Mouse (Mus musculus): Measurements from ENCODE around the gene Chd5.

Gene Chd5

GRCm38 (mm10) chr4:152318517-152319234 lies 19.8 kb upstream of the Chd5 start, which contains the start of gene Rnf207:
Gene Rnf207 (minus strand): TSS chr4:152318993.
- no peak for DNase-seq (ENCODE audit: low spot score)

DNA sequence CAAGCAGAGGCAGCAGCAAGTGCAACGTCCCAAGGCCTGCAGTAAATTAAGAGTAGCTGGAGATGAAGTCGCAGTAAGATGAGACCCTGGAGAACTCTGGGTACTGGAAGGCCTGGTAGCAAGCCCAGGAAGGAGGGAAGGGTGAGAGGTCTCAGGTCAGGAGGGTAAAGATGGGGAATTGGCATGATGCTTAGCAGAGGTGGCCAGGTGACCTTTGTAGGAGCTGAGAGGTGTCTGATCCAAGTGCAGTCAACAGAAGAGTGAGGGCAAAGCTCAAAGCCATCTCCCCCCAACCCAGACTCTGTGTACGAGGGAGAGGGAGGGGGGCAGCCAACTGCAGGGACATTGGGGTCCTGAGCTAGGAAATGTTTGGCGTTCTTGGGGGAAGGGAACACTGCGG lies 17.0 kb upstream of the Chd5 start:
- no peak for DNase-seq (ENCODE audit: low spot score)

DNA sequence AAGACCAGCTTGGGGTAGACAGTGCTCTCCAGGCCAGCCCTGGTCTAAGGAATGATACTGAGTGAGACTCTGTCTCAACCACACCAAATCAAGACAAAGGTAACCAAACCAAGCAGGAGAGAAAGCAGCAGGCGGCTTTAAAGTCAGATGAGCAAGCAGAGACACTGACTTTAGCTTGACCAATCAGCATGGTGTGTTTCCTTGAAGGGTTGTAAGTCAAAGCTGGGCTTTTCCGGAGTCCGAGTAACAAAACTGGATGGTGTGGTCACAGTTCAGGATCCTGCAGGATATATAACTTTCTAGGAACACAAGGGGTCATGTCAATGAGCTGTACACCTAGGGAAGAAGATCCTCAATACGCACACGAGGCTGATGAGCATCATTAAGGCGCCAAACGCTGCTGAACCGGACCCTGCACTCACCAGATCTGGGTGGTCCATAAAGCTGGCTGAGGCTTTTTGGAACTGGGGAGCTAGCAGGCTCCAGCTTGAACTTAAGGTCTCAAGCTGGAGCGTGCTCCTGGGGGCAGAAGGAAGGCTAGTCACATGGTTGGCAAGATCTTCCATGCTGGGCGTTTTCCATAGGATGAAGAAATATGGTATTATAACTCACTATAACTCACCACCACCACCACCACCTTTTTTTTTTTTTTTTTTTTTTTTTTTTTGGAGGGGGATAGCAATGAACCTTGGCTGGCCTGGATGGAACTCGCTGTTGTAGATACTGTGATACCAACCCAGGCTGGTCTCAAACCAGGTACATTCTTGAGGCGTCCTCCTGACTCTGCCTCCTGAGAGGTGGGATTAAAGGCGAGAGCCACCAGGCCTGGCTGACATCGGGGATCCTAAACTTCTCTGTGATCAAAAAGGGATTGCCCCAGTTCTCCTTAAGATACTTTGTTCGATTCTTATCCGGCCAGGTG lies 13.5 kb upstream of the Chd5 start:
- DNase-seq (ENCODE audit: low spot score) = no peak

DNA sequence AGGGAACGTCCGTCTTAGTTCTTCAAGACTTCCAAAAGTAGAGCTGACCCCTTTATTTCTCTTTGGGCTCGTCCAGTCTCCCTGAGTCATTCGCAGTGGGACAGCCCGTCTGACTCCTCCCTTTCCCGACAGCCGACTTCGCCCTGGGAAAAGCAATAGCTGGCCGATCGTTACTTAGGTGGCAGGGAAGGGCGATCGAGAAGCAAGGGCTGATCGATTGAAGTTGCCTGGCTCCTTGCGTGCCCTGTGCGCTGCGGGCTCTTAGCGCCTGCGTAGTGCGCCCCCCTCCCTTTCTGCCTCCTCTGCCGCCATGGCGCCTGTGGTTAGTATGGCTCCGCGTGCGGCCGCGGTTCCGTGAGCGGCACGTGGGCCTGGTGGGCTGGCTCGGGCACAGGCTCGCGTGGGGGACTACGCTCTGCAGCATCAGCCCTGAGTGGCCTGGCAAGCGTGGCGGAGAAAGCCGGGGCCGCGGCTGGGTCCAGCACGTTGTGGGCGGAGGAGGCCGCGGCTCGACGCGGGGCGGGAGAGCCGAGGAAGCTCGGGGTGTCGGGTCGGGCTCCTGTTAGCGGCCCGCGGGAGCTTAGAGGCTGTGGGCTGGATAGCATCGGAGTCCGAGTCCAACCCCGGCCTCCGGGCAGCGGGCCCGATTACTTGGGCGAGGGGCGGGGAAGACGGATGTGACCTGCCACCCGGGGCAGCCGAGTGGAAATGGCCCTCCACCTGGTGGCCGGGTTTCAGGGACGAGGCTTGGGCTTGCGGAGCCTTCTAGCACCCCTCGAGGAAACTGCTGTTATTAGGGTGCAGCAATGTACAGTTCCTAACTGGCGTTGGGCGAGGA lies 12.7 kb upstream of the Chd5 start, which contains the start of gene Rpl22:
Gene Rpl22 (plus strand): TSS at position 169 of the 838 bp plus-strand sequence.
- DNase-seq (ENCODE audit: low spot score) = peak; percentile 93

DNA sequence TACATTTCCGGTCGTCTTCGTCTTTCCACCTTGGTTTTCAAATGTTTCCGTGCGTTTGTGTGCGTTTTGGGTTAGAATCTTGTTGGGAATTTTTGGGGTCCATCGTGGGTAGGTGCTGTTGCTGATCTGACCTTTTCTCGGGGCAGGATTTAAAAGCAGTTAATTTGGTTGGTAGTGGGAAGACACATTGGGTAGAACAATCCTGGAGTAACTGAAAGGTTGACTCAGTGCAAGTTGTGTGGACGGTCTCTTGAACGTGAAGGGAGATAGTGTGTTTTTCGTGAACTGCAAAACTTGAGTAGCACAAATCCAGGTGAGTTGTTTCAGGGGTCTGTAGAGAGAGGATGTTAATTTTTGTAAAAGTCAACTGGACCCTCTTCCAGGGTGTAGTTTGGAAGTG lies 11.9 kb upstream of the Chd5 start:
- DNase-seq (ENCODE audit: low spot score) = no peak

DNA sequence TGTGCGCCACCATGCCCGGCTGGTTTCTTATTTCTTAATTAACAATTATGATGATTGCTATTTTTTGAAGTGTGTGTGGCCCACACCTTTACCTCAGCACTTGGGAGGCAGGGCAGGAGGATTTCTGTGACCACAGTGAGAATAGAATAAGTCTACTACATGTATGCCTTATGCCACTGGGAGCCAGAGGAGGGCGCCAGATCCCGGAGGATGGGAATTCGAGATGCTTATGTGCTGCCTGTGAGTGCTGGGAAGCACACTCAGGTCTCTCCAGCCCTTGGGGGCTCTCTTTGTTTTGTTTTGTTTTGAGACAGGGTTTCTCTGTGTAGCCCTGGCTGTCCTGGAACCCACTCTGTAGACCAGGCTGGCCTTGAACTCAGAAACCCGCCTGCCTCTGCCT lies 9.8 kb upstream of the Chd5 start:
- no peak for DNase-seq (ENCODE audit: low spot score)

GRCm38 (mm10) chr4:152332952-152333351 lies 5.5 kb upstream of the Chd5 start:
- no peak for DNase-seq (ENCODE audit: low spot score)

- DNase-seq (ENCODE audit: low spot score) = no peak
Measured at GRCm38 (mm10) chr4:152333587-152333986, 4.9 kb upstream of the Chd5 start.

DNA sequence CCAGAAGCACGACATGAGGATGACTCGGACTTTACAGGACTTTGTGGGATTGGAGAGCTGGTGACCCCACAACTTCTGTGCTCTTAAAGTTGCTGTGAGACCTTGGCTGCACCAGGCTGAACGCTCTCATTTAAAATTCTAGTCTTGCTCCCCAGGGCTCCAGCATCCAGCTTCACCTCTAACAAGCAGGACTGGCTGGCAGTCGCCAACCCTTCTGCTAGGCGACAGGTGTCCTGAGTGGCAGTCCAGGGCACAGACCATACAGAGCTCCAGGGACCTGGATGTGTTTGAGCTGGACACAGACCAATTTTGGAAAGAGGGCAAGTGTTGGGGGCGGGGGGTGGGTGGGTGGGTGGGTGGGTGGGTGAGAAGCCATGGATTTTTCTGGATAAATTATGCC lies 679 bp upstream of the Chd5 start:
- DNase-seq (ENCODE audit: low spot score) = no peak

DNA sequence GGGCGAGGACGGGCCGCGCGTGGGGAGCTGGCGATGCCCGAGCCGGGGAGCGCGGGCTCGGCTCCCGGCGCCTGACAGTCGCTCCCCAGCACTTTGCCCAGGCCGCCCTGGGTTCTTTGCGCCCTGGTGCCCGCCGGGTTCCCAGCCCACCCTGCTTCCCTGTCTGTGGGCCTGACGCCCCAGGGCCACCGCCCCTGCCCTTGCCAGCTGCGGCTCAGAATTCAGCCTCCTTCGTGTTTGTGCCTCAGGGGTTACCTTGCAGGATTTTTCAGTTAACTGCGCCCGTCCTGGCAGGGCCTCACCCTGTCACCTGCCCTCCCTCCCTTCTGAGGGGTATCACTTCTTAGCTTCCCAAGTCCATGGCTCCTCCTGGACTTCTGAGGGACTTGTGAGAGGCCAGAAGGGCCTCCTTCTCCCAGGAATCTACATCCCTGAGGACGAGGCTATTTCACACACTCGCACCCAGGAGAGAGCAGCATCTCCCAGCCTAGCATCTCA lies 891 bp downstream of the Chd5 start:
- no peak for DNase-seq (ENCODE audit: low spot score)

DNA sequence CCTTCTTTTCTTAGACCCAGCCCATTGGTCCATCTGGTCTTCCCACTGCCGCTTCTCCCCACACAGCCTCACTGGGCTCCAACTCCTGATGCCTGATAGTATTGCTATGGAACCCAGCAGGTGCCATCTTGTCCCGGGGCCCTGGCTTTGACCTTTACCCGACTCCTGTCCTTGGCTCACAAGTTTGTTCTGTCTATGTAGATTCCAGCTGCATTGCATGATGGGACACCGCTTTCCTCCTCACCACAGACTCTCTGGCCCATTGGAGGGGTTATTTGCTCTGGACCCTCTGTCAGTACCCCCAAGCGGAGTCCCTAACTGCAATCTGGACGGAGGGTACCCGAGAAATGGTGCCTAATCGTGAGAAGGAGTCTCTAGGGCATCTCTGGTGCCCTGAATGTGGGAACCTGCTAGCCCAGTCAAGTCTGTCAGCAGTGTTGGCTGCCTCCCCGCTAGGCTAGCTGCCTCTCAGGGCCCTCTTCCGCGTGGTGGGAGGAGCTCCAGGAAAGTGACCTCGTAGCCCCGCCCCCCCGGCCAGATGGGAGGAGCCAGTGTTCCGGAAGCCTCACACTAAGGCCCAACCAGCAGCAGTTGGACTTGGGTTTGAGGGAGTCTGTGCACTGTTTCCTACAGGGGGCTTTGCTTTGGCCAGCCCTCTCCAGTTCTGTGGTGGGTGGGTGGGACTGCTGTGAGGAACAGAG lies 2.3 kb downstream of the Chd5 start:
- DNase-seq (ENCODE audit: low spot score) = no peak

DNA sequence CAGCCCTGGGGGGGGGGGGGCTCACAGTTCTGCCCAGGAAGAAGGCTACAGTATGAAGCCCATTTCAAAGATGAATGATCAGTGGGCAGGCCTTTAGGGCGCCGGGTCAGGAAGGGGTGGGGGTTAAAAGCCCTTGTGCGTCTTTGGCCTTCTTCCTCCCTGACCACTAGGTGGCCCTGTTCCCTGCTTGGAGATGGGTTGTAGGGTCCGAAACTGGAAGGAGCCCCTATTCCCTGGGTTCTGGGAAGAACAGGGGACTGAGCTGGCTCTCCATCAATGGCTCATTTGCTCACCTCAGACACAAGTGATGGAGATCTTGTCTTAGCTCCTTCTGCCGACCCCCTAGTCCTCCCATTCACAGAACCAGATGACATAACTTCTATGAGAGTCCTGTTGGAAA lies 4.8 kb downstream of the Chd5 start:
- no peak for DNase-seq (ENCODE audit: low spot score)

- no peak for DNase-seq (ENCODE audit: low spot score)
Measured at GRCm38 (mm10) chr4:152344651-152345050, 6.2 kb downstream of the Chd5 start.

DNA sequence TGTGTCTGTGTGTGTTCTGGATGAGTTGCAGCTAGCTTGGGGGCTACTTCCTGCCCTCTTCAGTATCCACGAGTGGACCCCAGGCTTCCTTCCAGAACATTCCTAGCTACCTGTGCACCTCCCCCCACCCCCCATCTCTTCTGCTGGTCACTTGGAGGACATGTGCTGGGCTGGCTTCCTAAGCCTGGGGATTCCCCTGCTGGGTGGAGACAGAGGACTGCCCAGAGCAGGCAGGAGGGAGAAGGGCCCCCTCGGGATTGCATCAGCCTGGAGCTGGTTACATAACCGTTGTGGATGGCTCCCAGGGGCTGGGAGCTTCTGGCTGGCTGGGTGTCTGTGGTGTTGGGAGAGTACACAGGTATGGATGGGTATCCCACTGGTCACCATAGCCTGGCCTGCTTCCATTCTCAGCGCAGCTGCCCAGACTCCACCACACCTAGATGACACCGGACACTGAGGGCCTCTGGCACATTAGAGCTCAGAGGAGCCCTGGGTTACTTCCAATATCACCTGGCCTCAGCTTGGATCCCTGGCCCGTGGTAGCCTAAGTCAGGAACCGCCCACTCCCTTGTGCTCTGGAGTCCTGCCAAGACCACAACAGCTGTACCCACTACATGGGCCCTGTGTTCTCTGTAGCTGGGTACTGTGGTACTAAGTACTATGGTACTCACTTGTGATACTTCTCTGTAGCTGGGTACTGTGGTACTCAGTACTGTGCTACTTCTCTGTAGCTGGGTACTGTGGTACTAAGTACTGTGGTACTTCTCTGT lies 6.9 kb downstream of the Chd5 start:
- no peak for DNase-seq (ENCODE audit: low spot score)

- DNase-seq (ENCODE audit: low spot score) = peak; percentile 82
Measured at GRCm38 (mm10) chr4:152349837-152350381, 11.5 kb downstream of the Chd5 start.

- DNase-seq (ENCODE audit: low spot score) = no peak
Measured at GRCm38 (mm10) chr4:152350722-152351421, 12.4 kb downstream of the Chd5 start.

DNA sequence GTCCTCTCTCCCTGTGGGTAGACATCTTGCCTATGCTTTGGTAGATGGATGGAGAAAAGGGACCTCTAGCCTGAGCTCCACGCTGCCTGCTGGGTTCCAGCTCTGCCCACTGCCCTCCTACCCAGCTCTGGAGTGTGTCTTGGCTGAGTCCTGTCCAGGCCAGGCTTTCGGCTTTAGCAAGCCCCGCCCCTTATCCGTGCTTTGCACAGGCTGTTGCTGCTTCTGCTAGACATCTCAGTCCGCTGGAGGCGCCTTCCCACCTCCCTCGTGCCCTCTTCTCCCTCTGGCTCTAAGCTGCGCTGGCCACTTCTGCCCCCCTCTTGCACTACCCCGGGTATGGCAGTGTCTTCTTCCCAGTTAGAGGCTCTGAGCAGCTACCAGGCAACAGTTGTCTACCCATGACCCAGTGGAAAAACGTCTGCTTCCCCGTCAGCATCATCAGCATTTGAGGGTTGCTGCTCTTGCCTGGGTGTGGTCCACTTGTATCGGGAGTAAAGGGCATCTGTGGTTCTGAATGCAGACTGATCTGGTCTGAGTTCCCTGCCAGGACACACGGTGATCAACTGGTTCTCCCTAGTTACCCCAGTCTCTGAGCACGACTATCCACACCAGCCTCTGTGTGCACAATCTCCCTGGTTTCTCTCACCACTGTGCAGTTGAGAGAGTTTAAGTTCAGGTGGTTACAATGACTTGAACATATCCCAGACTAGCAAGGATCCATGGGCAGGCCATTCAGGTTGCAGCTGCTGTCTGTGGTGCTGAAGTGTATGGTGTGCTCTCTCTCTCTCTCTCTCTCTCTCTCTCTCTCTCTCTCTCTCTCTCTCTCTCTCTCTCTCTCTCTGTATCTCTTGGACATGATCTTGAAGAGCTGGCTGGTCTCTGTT lies 13.2 kb downstream of the Chd5 start:
- no peak for DNase-seq (ENCODE audit: low spot score)

GRCm38 (mm10) chr4:152353886-152354637 lies 15.6 kb downstream of the Chd5 start:
- no peak for DNase-seq (ENCODE audit: low spot score)

Measured in left cerebral cortex, adult 11 months (tissue).